Mouse (Mus musculus) large intestine, adult 2 months (tissue): ENCODE data around the gene P2ry10b. TPM values are rescaled to one million over a fixed set of nuclear protein-coding genes. Genes with fewer than 3 reads are reported as not detected.

ENCODE experiments used
- DNase-seq: peaks from one replicate; pipeline ENCODE4 v3.0.0-alpha.2; 2012; ENCODE audit warnings: low read depth, low spot score
- whole genome bisulfite sequencing: fragments of 180-500 bp; shearing (Covaris S2); methylation state at CpG from one replicate; pipeline ENCODE4 v1.1.7; 2018; 5-methylcytosine and 5-hydroxymethylcytosine counted together
- polyA plus RNA-seq: library from polyadenylated mRNA; depleted of rRNA; stranded (reverse); fragments of >200 nt; gene quantifications from 2 replicates; pipeline ENCODE4 v1.2.3, GENCODE M21; 2012; rRNA removed

P2ry10b gene
- 1.1 and 1.2 TPM in 2 replicates for polyA plus RNA-seq

DNA sequence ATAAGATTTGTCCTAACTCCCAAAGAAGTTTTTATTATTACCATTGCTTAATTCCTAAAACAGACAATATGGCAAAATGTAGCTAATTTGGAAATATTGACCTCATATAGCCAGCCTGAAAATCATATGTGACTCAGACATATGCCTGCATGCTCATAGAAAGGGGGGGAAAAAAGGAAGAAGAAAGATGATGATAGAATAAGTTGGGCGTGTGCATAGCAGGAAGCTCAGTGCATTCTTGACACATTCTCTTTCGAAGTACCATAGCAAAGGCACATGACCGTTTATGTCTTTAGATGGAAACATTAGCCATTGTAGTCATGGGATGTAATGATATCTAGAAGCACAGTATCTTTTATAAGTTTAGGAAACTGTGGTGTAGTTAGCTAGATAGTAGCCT lies at the start of gene P2ry10b:
Gene P2ry10b, plus strand, starts transcription at position 247 of the 400 bp plus-strand sequence.
- DNase-seq, result no peak
- WGBS, result 83% methylated on average over 3 of the region's 3 CpGs

DNA sequence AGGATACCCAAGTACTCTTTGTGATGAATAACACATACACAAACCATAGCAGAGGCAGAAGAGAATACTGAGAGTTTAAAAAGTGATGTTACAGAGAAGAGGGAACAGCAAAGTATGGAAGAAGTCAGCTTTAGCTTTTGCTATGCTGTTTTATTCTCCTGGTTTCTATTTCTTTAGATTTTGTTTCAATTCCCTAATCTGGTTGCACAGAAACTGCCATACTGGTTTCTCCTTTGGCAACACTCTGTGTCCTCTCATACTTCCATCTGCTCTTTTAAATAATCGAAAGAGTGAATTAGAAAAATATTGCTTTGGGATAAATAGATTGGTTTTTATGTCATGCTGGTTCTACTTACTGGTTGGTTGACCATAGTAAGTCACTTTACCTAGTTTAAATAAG lies 32.4 kb upstream of the P2ry10b start:
- WGBS, result 80% methylated on average over 1 of the region's 1 CpGs
- no peak for DNase-seq

DNA sequence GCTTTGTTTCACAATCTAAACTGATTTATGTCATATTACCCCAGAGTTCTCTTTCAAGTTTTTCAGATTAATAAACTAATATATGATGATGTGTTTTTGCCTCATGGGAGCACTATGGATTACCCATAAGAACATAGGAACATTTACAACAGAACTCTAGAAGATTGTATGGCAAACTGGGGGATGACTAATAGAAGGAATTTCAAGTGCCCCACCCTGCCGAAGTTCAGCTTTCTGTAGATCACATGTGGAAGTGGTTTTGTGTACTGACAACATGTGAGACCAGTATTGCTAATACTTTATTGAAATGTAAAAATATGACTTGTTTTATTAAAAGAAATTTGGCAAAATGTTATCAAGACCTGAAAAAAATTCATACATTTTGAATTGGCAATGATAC lies 31.7 kb upstream of the P2ry10b start:
- no peak for DNase-seq
- 47% methylated on average over 1 of the region's 1 CpGs for WGBS

GRCm38 (mm10) chrX:107143184-107143583 lies 5.5 kb upstream of the P2ry10b start:
- 72% methylated on average over 3 of the region's 3 CpGs for WGBS
- no peak for DNase-seq

- 64% methylated on average over 2 of the region's 2 CpGs for whole genome bisulfite sequencing
- no peak for DNase-seq
Observed at GRCm38 (mm10) chrX:107143930-107144329, 4.8 kb upstream of the P2ry10b start.

DNA sequence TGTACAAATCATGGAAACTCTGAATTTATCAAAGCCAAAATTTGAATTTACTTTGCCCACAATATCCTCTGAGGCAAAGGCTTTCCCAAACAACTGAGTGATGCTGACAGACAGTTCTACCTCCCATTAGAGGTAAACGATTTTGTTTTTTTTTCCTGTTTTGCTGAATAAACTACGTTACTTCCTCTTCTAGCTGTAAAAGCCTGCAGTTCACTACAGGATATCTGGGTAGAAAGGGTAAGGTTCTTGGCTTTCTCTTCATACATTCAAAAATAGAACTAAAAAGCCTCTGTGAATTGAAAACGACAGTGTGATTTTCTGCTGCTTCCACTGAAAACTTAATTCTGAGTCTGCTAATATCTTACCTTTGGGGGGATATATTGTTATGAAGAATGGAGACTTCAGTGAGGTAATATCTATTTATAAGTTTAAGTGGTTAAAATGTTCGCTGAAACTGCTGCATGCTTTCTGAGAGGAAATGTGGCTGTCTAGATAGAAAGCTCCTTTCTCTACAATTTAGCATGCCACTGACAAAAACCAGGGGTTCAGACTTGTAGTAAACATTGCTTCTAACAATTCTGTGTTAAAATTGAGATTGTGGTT lies 765 bp downstream of the P2ry10b start:
- 62% methylated on average over 4 of the region's 4 CpGs for WGBS
- DNase-seq, result no peak

DNA sequence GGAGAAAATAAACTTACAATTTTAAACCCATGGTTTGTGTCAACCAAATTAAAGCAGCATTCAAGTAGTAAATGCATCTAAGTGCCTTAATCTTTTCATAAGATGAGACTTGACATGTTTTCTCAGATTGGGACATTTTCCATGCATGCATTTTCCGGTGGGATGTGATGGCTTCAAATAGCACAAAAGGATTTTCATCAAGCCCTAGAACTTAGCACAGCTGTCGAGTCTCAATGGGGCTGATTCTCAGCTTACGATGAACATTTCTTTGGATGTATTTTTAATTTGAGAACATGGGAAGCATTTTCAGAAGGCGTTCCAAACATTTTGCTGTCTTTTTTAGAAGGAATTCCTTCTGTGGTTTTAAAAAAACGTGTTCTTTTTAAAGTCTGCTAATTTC lies 1.3 kb downstream of the P2ry10b start:
- WGBS, result 58% methylated on average over 5 of the region's 5 CpGs

DNA sequence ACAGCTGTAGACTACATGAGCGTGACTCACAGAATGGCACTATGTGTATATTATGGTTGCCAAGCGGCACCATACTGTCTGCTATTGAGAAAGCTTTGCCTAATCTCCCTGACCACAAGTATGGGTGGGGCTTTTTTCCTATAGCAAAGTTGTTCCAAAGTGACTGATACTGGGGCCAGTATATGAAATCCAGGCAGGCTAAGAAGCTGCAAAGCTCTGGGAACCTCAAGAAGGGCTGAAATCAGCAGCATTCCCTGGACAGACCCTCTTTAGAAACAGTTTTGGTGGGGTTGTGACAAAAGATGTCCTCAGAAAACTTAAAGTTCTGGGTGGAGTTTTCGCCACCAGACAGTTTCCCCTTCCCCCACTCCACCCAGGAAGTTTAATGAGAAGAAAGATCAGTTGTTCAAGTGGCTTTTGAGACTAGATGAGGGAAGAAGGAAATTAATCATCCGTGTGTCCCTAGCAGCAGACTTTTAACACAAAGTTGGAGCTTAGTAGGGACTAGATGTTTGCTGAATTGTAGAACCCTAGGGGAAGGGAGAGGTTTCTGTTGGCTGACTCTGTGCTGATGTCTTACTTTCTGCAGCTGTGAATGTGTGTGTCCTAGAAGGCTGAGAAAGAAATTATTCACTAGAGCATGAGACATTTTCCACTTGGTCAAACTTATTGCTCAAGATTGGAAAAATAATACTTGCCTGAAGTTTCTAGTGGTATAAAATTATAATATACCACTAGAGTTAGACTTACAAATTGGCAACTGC lies 2.2 kb downstream of the P2ry10b start:
- WGBS, result 33% methylated on average over 4 of the region's 4 CpGs
- no peak for DNase-seq

More for the DNA sequence above, 1.3 kb downstream of the P2ry10b start:
- DNase-seq, result no peak

DNA sequence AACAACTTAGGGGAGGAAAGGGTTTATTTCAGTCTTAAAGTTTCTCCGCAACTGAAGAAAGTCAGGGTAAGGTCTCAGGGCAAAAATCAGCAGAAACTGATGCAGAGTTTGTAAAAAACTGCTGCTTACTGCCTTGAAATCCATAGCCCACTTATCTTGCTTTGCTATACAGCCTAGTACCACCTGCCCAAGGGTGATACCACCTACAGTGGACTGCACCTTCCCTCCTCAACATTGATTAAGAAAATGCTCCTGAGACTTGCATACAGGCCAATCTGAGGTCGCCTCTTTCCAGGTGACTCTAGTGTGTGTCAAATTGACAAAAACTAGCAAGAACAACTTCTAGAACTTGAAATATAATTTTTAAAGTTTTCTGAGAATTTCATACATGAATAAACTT lies 7.3 kb downstream of the P2ry10b start:
- WGBS, result 83% methylated on average over 2 of the region's 2 CpGs
- DNase-seq, result no peak

DNA sequence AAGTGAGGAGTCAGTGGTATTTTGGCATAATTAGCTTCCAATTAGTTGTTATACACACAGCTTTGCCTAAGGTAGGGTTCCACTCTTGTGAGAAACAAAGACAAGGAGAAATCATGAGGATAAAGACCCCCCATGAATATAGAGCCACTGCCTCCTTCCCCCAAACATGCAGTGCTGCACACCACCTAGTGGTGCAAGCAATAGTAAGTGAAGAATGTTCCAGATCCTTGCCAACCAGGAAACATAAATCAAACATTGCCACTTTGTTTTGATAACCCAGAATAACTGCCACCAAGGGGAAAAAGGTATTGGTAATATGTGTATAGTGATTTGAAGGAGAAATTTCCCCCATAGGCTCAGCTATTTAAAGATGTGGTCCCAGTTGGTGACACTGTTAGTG lies 11.8 kb downstream of the P2ry10b start:
- DNase-seq, result no peak

DNA sequence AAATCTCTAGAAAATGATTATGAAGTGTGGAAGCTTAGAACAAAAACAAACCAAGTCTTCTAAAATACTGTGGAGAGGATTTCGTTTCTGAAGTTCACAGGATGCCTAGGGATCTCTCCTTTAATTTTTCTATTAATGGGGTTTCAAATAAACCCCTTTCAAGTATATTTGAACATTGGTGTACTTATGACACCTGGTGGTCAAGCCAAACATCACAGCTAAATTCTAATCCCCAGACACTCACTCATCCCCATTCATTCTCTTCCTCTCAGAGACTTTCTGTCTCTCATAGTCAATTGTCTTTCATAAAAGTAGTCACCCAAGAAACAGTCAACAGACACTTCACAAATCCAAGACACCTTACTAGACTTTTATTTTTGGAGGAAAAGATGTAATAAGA lies 19.6 kb downstream of the P2ry10b start:
- WGBS, result 3% methylated on average over 1 of the region's 1 CpGs
- no peak for DNase-seq

- no peak for DNase-seq
Observed at GRCm38 (mm10) chrX:107169128-107169527, 20.4 kb downstream of the P2ry10b start.

- DNase-seq, result no peak
Observed at GRCm38 (mm10) chrX:107178742-107179141, 30.0 kb downstream of the P2ry10b start.

GRCm38 (mm10) chrX:107217577-107218090 lies 68.9 kb downstream of the P2ry10b start:
- 79% methylated on average over 2 of the region's 2 CpGs for WGBS
- DNase-seq, result no peak

More at GRCm38 (mm10) chrX:107178742-107179141, 30.0 kb downstream of the P2ry10b start:
- WGBS, result 68% methylated on average over 1 of the region's 1 CpGs

Other genes starting within 250 kb of the P2ry10b start
- gene Lpar4, start 228.3 kb upstream of the P2ry10b start, polyA plus RNA-seq, result 0.01 and 0.05 TPM in 2 replicates
- gene P2ry10, start 60.4 kb upstream of the P2ry10b start, polyA plus RNA-seq, result 1.3 and 1.7 TPM in 2 replicates
- 0.20 and 0.33 TPM in 2 replicates for gene Gpr174, start 107.0 kb downstream of the P2ry10b start, polyA plus RNA-seq